Mouse (Mus musculus): ENCODE measurements around the gene Cldn9. TPM values are rescaled to one million over a fixed set of nuclear protein-coding genes. Genes with fewer than 3 reads are reported as not detected.

Gene Cldn9
- polyA plus RNA-seq, 1 experiment from 2014 or later = 14.6 TPM

GRCm38 (mm10) chr17:23653324-23653723 is 30.5 kb downstream of the Cldn9 start:
- Histone ChIP-seq H3K9ac (ENCODE audit: low read depth, low read length) (no peak overlapping the region), H3K36me3 (ENCODE audit: control insufficient read depth, insufficient read depth, low read length) (no peaks in the 10 kb centered on the region), H3K27me3 (replicated peaks; ENCODE audit: control insufficient read depth, insufficient read depth, low read length) (no peaks in the 10 kb centered on the region), H3K4me1 (ENCODE audit: control insufficient read depth, insufficient read depth, low read length) (no peaks in the 10 kb centered on the region), H3K4me2 (ENCODE audit: low read depth, low read length) (no peak overlapping the region), H3K9me3 (ENCODE audit: control insufficient read depth, low read length) (no peaks in the 10 kb centered on the region), H3K27ac (replicated peaks; ENCODE audit: low read depth, low read length) (no peak overlapping the region), H3K4me3 (ENCODE audit: low read depth, low read length) (no peak overlapping the region)
- no peak for ATAC-seq (ENCODE audit: low read depth)
- DNase-seq (ENCODE audit: low spot score) = peak; percentile 7
- WGBS = 66% methylated on average over 2 of the region's 2 CpGs

- WGBS = 76% methylated on average over 6 of the region's 6 CpGs
- peaks cover 8% of the 10 kb centered on the region; the same call in 1 of the 2 replicates for H3K27me3 ChIP-seq (replicated peaks; ENCODE audit: control insufficient read depth, insufficient read depth, low read length)
- ATAC-seq (ENCODE audit: low read depth) (no peak), DNase-seq (ENCODE audit: low spot score) (no peak)
- H3K9me3 ChIP-seq (ENCODE audit: control insufficient read depth, low read length) = no peaks in the 10 kb centered on the region
- no peak overlapping the region for H3K27ac ChIP-seq (replicated peaks; ENCODE audit: low read depth, low read length)
- H3K36me3 ChIP-seq (ENCODE audit: control insufficient read depth, insufficient read depth, low read length) = no peaks in the 10 kb centered on the region
- no peak overlapping the region for H3K4me2 ChIP-seq (ENCODE audit: low read depth, low read length)
- H3K4me3 ChIP-seq (ENCODE audit: low read depth, low read length) = no peak overlapping the region
- H3K9ac ChIP-seq (ENCODE audit: low read depth, low read length) = no peak overlapping the region
- H3K4me1 ChIP-seq (ENCODE audit: control insufficient read depth, insufficient read depth, low read length) = no peaks in the 10 kb centered on the region
Measured at GRCm38 (mm10) chr17:23651363-23651762, 32.5 kb downstream of the Cldn9 start.

DNA sequence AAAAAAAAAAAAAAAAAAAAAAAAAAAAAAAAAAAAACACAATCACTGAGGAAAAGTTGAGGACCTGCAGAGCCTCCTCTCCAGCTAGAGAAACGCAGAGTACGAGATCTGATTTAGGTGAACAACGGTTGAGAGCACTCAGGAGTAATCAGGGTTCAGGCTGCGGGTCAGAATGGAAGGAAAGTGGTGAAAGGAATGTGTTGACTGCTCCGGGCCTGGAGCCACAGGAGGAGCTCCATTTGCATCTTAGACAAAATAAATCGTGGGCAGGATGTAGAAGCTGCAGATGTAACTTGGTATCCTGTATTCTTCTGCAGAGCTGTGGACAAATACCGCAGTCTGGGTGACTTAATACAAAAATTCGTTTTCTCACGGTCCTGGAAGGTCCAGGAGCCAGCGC is 37.9 kb downstream of the Cldn9 start:
- Histone ChIP-seq H3K36me3 (ENCODE audit: control insufficient read depth, insufficient read depth, low read length) (no peaks in the 10 kb centered on the region), H3K4me1 (ENCODE audit: control insufficient read depth, insufficient read depth, low read length) (0 out of 2 replicates have a peak, but pooled peaks cover 3% of the 10 kb centered on the region), H3K27ac (replicated peaks; ENCODE audit: low read depth, low read length) (no peak overlapping the region), H3K9ac (ENCODE audit: low read depth, low read length) (no peak overlapping the region), H3K9me3 (ENCODE audit: control insufficient read depth, low read length) (0 out of 2 replicates have a peak, but pooled peaks cover 5% of the 10 kb centered on the region), H3K4me3 (ENCODE audit: low read depth, low read length) (no peak overlapping the region), H3K27me3 (replicated peaks; ENCODE audit: control insufficient read depth, insufficient read depth, low read length) (peaks cover 33% of the 10 kb centered on the region), H3K4me2 (ENCODE audit: low read depth, low read length) (no peak overlapping the region)
- peak; percentile 4 for DNase-seq (ENCODE audit: low spot score)
- 23% methylated on average over 10 of the region's 10 CpGs for WGBS
- no peak for ATAC-seq (ENCODE audit: low read depth)

- Histone ChIP-seq H3K9ac (ENCODE audit: low read depth, low read length) (peak within 1 kb of the TSS; percentile 59), H3K4me1 (ENCODE audit: control insufficient read depth, insufficient read depth, low read length) (0 out of 2 replicates have a peak, but pooled peaks cover 3% of the 10 kb centered on the region), H3K36me3 (ENCODE audit: control insufficient read depth, insufficient read depth, low read length) (no peaks in the 10 kb centered on the region), H3K27me3 (replicated peaks; ENCODE audit: control insufficient read depth, insufficient read depth, low read length) (peaks cover 33% of the 10 kb centered on the region), H3K27ac (replicated peaks; ENCODE audit: low read depth, low read length) (no peak within 1 kb of the TSS), H3K4me3 (ENCODE audit: low read depth, low read length) (peak within 1 kb of the TSS; percentile 46), H3K9me3 (ENCODE audit: control insufficient read depth, low read length) (0 out of 2 replicates have a peak, but pooled peaks cover 5% of the 10 kb centered on the region), H3K4me2 (ENCODE audit: low read depth, low read length) (peak within 1 kb of the TSS; percentile 83)
- peak; percentile 33; the same call in 1 of the 2 replicates for ATAC-seq (ENCODE audit: low read depth)
- WGBS = under 1% methylated on average over 48 of the region's 58 CpGs
- peak; percentile 17 for DNase-seq (ENCODE audit: low spot score)
Measured at GRCm38 (mm10) chr17:23644613-23645495, 39.0 kb downstream of the Cldn9 start, which contains the start of gene Mmp25. TSS of gene Mmp25 (minus strand) at chr17:23645277.

Other genes starting within 250 kb of the Cldn9 start
- gene Vmn2r117, start 204.3 kb downstream of the Cldn9 start, polyA plus RNA-seq (2014; fragmentation: Nextera tagmentation; extraction: Ambion mirVana) = not detected in 2 replicates
- gene Zfp213, start 119.8 kb downstream of the Cldn9 start, polyA plus RNA-seq (2014; fragmentation: Nextera tagmentation; extraction: Ambion mirVana) = 17.7 and 18.2 TPM in 2 replicates
- gene Zfp13, start 84.5 kb downstream of the Cldn9 start, polyA plus RNA-seq (2014; fragmentation: Nextera tagmentation; extraction: Ambion mirVana) = 11.6 and 11.7 TPM in 2 replicates
- 0.14 TPM in 1 of 2 replicates, not detected in the other for gene Zscan10, start 83.2 kb downstream of the Cldn9 start, polyA plus RNA-seq (2014; fragmentation: Nextera tagmentation; extraction: Ambion mirVana)
- gene Mmp25, start 38.7 kb downstream of the Cldn9 start, polyA plus RNA-seq (2014; fragmentation: Nextera tagmentation; extraction: Ambion mirVana) = 0.90 and 1.4 TPM in 2 replicates
- 3.1 and 3.9 TPM in 2 replicates for gene Bicdl2, start 23.5 kb downstream of the Cldn9 start, polyA plus RNA-seq (2014; fragmentation: Nextera tagmentation; extraction: Ambion mirVana)
- 94.8 and 107 TPM in 2 replicates for gene Hcfc1r1, start 10.4 kb downstream of the Cldn9 start, polyA plus RNA-seq (2014; fragmentation: Nextera tagmentation; extraction: Ambion mirVana)
- 35.1 and 38.1 TPM in 2 replicates for gene Thoc6, start 10.1 kb downstream of the Cldn9 start, polyA plus RNA-seq (2014; fragmentation: Nextera tagmentation; extraction: Ambion mirVana)
- gene Tnfrsf12a, start 6.6 kb downstream of the Cldn9 start, polyA plus RNA-seq (2014; fragmentation: Nextera tagmentation; extraction: Ambion mirVana) = 23.3 and 30.7 TPM in 2 replicates
- gene Cldn6, start 4.8 kb downstream of the Cldn9 start, polyA plus RNA-seq (2014; fragmentation: Nextera tagmentation; extraction: Ambion mirVana) = 17.0 and 22.6 TPM in 2 replicates
- gene 1520401A03Rik, start 38.8 kb upstream of the Cldn9 start, polyA plus RNA-seq (2014; fragmentation: Nextera tagmentation; extraction: Ambion mirVana) = 1.6 and 2.8 TPM in 2 replicates
- gene Pkmyt1, start 42.3 kb upstream of the Cldn9 start, polyA plus RNA-seq (2014; fragmentation: Nextera tagmentation; extraction: Ambion mirVana) = 39.6 and 40.3 TPM in 2 replicates
- 20.9 and 22.9 TPM in 2 replicates for gene Paqr4, start 56.8 kb upstream of the Cldn9 start, polyA plus RNA-seq (2014; fragmentation: Nextera tagmentation; extraction: Ambion mirVana)
- 12.9 and 21.2 TPM in 2 replicates for gene Kremen2, start 61.8 kb upstream of the Cldn9 start, polyA plus RNA-seq (2014; fragmentation: Nextera tagmentation; extraction: Ambion mirVana)
- 62.9 and 74.7 TPM in 2 replicates for gene Flywch1, start 87.6 kb upstream of the Cldn9 start, polyA plus RNA-seq (2014; fragmentation: Nextera tagmentation; extraction: Ambion mirVana)
- 27.0 and 33.9 TPM in 2 replicates for gene Flywch2, start 102.1 kb upstream of the Cldn9 start, polyA plus RNA-seq (2014; fragmentation: Nextera tagmentation; extraction: Ambion mirVana)
- gene Srrm2, start 106.5 kb upstream of the Cldn9 start, polyA plus RNA-seq (2014; fragmentation: Nextera tagmentation; extraction: Ambion mirVana) = 320 and 345 TPM in 2 replicates
- 1,099 and 1,112 TPM in 2 replicates for gene Elob, start 145.1 kb upstream of the Cldn9 start, polyA plus RNA-seq (2014; fragmentation: Nextera tagmentation; extraction: Ambion mirVana)
- 0.77 and 0.88 TPM in 2 replicates for gene Prss33, start 152.0 kb upstream of the Cldn9 start, polyA plus RNA-seq (2014; fragmentation: Nextera tagmentation; extraction: Ambion mirVana)
- gene Prss32, start 159.8 kb upstream of the Cldn9 start, polyA plus RNA-seq (2014; fragmentation: Nextera tagmentation; extraction: Ambion mirVana) = 0.25 TPM in 1 of 2 replicates, not detected in the other
- gene Prss41, start 160.1 kb upstream of the Cldn9 start, polyA plus RNA-seq (2014; fragmentation: Nextera tagmentation; extraction: Ambion mirVana) = 0.64 and 1.1 TPM in 2 replicates
- not detected in 2 replicates for gene Prss21, start 184.0 kb upstream of the Cldn9 start, polyA plus RNA-seq (2014; fragmentation: Nextera tagmentation; extraction: Ambion mirVana)
- gene Dcpp1, start 196.8 kb upstream of the Cldn9 start, polyA plus RNA-seq (2014; fragmentation: Nextera tagmentation; extraction: Ambion mirVana) = 2.3 and 6.8 TPM in 2 replicates
- gene Dcpp2, start 196.9 kb upstream of the Cldn9 start, polyA plus RNA-seq (2014; fragmentation: Nextera tagmentation; extraction: Ambion mirVana) = not detected in 2 replicates
- gene Dcpp3, start 233.4 kb upstream of the Cldn9 start, polyA plus RNA-seq (2014; fragmentation: Nextera tagmentation; extraction: Ambion mirVana) = 3.9 and 15.6 TPM in 2 replicates

Data from embryonic facial prominence, embryonic 14.5 days (tissue).